ENCODE assay signal across 23 mouse cellular contexts in the genomic region with DNA sequence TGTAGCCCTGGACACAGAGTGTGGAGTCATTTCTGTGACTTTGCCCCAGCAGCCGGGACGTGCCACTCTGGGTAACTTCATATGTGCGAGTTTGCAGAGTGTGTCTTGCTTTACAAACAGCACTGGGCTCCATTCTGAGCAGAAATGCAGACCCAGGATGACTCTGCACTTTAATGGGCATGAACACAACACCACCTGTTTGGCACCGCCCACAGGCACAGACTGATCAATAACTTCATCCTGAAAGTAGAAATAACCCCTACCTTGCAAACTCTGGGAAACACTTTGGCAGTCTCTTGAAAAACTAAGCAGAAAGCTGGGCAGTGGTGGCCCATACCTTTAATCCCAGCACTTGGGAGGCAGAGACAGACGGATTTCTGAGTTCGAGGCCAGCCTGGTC. TPM values are rescaled to one million over a fixed set of nuclear protein-coding genes. Genes with fewer than 3 reads are reported as not detected.
"Had no signal": no experiment of that assay in that cellular context is flagged by ENCODE, and none has a peak within 500 bp of the region (broad histone marks: within the 10 kb centered on the region; RNA-seq: fewer than 3 reads in every experiment).

No protein-coding gene starts in this region.

- H3K27ac ChIP-seq: lung, embryonic 15.5 days; midbrain, embryonic 10.5 days; midbrain, embryonic 12.5 days; neural tube, embryonic 13.5 days; neural tube, embryonic 15.5 days had no signal

- H3K4me3 ChIP-seq: lung, embryonic 15.5 days; midbrain, embryonic 10.5 days; midbrain, embryonic 12.5 days; myocyte; neural tube, embryonic 13.5 days; neural tube, embryonic 15.5 days had no signal

- H3K36me3 ChIP-seq: lung, embryonic 15.5 days; midbrain, embryonic 10.5 days; midbrain, embryonic 12.5 days; neural tube, embryonic 13.5 days; neural tube, embryonic 15.5 days had no signal

- H3K4me1 ChIP-seq: lung, embryonic 15.5 days; midbrain, embryonic 12.5 days; neural tube, embryonic 13.5 days; neural tube, embryonic 15.5 days had no signal

- H3K9me3 ChIP-seq: lung, embryonic 15.5 days had no signal

- DNase-seq: lung, adult 2 months; lung, postnatal 10 days; lung, postnatal 4 days; midbrain, embryonic 14.5 days; retina, postnatal 1 day; right cerebral cortex, adult 18-20 months; right cerebral cortex, postnatal 25 days; right cerebral cortex, postnatal 4 days; spleen, adult 18-20 months; thymus, adult 18-20 months; thymus, postnatal 14 days; thymus, postnatal 36 days had no signal

- ATAC-seq: midbrain, embryonic 16.5 days had no signal

- H3K4me2 ChIP-seq: lung, embryonic 15.5 days; midbrain, embryonic 12.5 days; neural tube, embryonic 13.5 days; neural tube, embryonic 15.5 days had no signal

- H3K9ac ChIP-seq: lung, embryonic 15.5 days; midbrain, embryonic 12.5 days; neural tube, embryonic 13.5 days; neural tube, embryonic 15.5 days had no signal

RNA-seq across cellular contexts. Expression of a gene that starts 24.6 kb away (rescaled TPM):
- polyA plus RNA-seq: lung, adult 2 months; lung, embryonic 15.5 days; midbrain, embryonic 14.5 days; midbrain, embryonic 16.5 days; neural tube, embryonic 15.5 days; small intestine, adult 2 months; stomach, embryonic 14.5 days; stomach, embryonic 16.5 days; thymus, postnatal 0 days had no signal
